Mouse (Mus musculus) small intestine, adult 2 months (tissue): ENCODE data around the gene Dll1.

Experiments
- CTCF ChIP-seq: fragments of 200-500 bp; IDR thresholded peaks from 2 replicates; pipeline ENCODE4 v1.5.1; 2012; ENCODE audit warnings: low read depth, mild to moderate bottlenecking, control low read depth, inconsistent platforms, low read length, moderate library complexity, mixed read lengths; ENCODE audit not compliant: insufficient replicate concordance, insufficient read length; ENCODE audit errors: extremely low read depth
- POLR2A ChIP-seq: fragments of 200-500 bp; IDR thresholded peaks from 2 replicates; pipeline ENCODE4 v1.6.1; 2012; ENCODE audit warnings: low read depth, mild to moderate bottlenecking, control low read depth, inconsistent platforms, low read length, moderate library complexity

DNA sequence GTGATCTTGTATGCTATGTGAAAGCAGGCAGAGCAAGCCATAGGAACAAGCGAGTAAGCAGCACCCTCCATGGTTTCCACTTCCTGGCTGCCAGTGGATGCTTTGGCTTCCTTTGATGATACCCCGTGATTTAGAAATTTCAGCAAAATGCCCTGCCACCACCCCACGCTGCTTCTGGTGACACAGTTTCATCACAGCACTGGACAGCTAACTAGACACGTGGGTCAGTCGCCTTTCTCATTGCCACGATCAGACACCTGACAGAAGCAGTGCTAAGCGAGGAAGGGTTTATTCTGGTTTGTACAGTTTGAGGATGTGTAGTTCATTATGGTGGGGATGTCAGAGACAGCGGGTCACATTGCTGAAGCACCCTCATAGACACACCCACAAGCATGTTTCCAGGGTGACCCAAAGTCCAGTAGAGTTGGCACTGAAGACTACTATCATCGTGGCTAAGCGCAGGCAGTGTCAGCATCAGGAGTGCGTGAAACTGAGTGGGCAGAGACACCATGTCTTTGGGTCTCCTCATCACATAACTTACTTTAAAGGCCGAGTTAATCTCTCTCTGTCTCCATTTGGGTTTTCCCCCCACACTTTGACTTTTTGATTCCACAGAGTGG is 40.0 kb upstream of the Dll1 start:
- TF ChIP-seq POLR2A: no peak
- no peak for TF ChIP-seq CTCF
